Mouse (Mus musculus): ENCODE results near the gene S100a13.

DNA sequence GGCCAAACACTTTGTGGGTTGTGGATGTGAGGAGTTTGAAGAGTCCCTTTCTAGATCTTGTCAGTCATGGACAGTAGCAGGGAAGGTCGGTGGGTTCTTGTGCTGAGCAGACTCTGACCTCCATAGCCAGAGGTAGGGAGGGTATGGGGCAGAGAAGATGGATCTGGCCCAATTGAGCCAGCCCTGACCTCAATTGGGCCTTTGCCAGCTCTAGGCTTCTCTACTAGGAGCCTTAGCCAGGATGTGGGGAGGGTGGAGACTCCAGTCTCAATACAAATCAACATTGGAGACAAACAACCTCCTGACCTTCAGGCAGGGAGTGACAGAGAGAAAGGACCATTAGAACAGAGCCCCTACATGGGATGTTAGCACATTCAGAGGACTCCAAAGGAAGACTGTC, 1.0 kb downstream of the S100a13 start:
- TF ChIP-seq CTCF (IDR thresholded peaks at IDR 0.05; ENCODE audit: low read depth, low read length) (no peak), POLR2A (IDR thresholded peaks at IDR 0.05; ENCODE audit: borderline replicate concordance, low read depth, low read length) (no peak)
